Mouse (Mus musculus) layer of hippocampus, adult 11-12 months (tissue): ENCODE measurements at regions not wholly inside any gene's neighbourhood (a gene's known extent, or its start where the extent isn't known, plus 50 kb on each side); places are given as distances from the start of the nearest gene placed in this dataset.

ENCODE experiments used
- DNase-seq: peaks from one replicate; pipeline ENCODE4 v3.0.0; 2022; ENCODE audit warnings: low spot score

GRCm38 (mm10) chr3:150752787-150753186 lies 684.9 kb upstream of the Adgrl4 start:
- no peak for DNase-seq

DNA sequence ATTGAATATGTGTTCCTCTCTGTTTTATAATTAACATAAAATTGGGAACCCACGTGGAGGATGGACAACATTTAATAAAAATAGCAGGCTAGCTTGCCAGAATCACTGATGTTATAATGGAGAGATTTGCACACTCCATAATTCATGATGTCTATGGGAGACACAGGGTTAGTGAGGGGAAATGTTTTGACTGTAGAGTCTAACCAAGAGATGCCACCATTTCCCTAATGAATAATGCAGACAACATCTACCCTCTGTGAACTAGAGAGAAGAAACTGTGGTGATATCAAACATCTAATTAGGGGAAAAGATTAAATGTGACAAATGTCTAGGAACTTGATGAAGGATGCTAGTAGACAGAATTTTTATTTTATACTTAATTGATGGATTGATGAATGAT lies 677.8 kb upstream of the Adgrl4 start:
- DNase-seq, result no peak

- DNase-seq, result no peak
Observed at GRCm38 (mm10) chr3:150784576-150784975, 653.1 kb upstream of the Adgrl4 start.

GRCm38 (mm10) chr3:150817807-150818206 lies 619.9 kb upstream of the Adgrl4 start:
- no peak for DNase-seq

DNA sequence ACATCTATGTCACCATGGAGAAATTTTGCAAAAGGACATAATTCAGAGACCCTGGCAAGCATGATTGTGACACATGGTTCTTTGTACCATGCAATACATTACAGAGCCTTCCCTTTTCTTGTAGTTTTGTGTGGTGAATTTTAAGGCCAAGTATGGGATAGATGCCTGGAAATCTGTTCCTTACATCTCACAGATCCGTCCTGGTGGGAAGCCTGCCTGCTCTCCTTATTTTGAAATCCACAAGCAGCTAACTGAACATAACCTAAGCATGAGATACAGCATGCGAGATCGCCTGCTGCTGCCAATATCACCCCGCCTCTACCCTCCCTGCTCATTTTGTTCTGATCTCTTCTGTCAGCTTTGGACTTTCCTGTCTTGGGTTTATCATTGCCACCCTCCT lies 618.3 kb upstream of the Adgrl4 start:
- DNase-seq, result peak; percentile 29

DNA sequence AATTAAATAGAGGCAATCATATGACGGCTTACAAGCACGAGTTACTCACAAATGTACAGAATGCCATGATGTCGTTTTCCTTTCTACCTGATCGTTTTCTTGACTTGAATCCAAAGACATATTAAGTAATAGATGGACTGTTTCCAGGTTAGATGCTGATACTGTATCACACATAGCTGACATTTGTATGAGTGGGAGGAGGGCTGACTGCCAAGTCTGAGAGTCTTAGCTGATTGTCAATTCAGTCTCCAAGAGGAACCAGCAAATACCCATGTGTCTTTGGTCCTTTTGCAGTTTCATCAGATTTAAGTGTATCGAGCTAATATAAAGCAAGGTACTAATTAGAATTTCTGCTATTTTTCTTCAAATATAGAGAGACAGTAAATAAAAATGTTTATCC lies 617.6 kb upstream of the Adgrl4 start:
- peak; percentile 67 for DNase-seq

DNA sequence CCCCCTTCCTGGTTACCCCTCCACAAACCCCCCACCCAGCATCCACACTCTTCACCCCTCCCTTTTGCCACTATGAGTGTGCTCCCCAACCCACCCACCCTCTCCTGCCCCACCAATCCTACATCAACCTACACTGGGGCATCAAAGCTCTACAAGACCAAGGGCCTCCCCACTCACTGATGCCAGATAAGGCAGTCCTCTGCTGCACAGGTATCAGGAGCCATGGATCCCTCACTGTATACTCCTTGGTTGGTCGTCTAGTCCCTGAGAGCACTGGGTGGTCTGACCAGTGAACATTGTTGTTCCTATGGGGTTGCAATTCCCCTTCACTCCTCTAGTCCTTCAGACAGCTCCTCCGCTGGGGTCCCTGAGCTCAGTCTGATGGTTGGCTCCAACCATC lies 591.7 kb upstream of the Adgrl4 start:
- no peak for DNase-seq

DNA sequence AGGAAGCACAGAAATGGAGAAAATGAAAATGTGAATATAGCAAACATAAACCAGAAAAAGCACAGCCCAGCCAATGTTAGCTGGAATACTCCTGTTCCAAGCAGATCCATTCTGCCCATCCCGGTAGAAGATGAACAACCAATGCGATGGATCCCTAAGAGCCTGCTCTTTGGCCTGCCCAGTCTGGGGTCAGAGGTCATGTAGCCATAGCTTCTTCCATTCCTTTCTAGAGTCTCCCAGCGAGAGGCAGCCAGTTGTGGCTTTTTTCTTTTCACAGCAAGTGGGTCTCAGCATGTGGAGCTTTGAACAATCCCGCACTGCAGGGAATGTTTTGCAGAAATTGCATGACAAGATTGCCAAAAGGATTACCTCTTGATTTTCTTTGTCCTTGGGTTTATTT lies 585.6 kb upstream of the Adgrl4 start:
- no peak for DNase-seq

DNA sequence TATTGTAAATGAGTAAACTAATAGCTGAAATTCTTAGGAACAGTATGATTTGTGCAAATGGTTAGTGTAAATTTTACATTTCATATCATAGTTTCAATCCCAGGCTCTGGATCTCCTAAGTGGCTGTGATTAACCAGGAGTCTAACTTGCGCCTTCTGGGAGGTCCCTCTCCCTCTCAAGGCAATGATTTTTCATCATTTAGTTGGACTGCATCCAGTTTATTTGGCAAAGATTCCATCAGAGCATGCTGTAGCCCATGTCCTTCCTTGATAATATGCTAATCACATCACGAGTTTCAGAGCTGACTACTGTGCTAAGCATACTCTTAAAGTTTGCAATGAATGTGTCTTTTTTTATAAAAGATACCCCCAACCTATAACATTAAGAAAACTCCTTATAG lies 541.0 kb upstream of the Adgrl4 start:
- no peak for DNase-seq

DNA sequence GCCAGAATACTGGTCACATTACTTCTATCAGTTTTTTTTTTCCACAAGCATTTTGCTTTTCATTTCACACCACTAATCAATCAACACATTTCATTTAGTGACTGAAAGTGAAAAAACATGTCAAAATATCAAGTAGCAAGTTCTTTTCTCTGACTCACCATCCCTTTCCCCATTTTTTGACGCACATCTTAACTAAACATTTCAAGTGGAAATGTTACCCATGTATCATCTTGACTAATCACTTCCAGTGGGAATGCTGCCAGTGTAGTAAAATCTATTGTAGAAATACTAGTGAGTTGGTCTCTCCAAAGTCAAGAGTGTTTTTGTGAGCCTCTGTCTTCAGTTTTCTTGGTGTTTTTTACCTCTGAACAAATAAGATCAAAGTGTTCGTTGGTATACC lies 527.6 kb upstream of the Adgrl4 start:
- no peak for DNase-seq

DNA sequence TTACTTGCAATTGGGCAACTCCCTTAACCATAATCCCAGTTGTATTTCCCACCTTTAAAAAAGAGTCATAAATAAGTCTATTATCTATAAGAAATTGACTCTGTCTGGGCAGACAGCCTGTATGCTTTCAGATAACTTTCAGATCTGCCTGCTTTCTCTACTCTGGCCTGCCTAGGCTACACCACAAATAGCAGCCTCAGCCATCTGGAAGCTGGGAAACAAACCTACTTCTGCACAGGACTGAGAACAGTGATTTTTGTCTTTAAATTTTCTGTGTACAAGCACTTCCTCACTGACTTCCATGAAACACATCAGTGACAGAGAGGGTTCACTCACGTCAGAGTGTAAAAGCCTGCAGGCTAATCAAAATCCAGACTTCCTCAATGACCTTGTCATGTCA lies 482.8 kb upstream of the Adgrl4 start:
- peak; percentile 8 for DNase-seq

- no peak for DNase-seq
Observed at GRCm38 (mm10) chr3:150999652-151000051, 438.0 kb upstream of the Adgrl4 start.

GRCm38 (mm10) chr3:151000217-151000616 lies 437.5 kb upstream of the Adgrl4 start:
- no peak for DNase-seq

- DNase-seq, result peak; percentile 30
Observed at GRCm38 (mm10) chr3:151001881-151002412, 435.7 kb upstream of the Adgrl4 start.

- DNase-seq, result no peak
Observed at GRCm38 (mm10) chr3:151003524-151003923, 434.2 kb upstream of the Adgrl4 start.

DNA sequence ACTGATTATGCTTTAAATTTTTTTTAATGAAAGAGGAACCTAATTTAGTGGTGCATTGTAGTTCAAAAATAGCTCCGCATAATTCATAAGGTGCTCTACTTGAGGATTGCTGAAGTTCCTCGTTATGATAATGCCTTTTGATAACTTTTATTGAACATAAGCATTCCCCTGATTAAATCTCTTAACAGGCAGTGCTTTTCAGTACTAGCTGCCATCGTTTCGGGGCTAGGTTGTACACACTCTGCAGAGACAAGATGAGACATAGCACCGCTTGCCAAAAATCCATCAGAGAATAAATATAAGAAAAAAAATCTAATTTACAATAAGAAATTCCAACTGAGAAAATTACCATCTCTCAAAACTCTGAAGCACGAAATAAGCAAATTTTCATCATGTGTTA lies 433.7 kb upstream of the Adgrl4 start:
- no peak for DNase-seq

DNA sequence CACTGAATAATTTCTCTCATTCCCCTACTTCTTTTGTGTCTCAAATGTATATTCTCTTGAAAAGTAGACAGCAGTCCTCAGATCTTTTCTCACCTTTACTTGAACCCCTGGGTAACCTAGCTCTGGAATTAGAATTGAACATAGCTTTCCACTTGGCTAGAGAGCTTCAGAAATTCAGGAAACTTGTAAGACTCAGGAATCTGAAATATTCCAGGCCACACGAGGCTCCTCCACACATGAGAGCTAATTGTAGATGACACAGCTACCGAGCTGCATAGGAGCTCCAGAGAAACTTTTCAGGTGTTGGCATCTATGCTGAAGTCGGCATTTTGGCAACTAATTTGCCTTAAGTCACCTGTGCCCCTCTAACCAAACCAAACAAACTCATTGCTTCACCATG lies 417.7 kb upstream of the Adgrl4 start:
- no peak for DNase-seq

DNA sequence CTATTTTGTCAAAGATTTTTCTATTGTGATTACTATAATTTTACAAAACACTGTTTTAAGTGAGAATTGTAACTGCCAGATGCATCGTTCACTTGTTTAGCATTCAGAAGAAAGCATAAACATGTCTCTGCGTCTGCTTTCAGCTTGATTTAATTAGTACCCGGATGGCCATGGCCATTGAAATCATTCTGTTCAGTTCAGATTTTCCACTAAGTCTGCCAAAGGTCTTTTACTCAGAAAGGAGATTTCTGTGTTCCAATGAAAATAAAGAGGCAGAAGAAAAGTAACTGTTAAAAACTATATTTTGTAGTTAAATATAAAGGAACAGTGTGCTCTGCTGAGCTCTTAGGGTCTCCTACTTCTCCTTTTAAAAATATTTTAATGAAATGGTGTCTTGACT lies 380.2 kb upstream of the Adgrl4 start:
- DNase-seq, result no peak

DNA sequence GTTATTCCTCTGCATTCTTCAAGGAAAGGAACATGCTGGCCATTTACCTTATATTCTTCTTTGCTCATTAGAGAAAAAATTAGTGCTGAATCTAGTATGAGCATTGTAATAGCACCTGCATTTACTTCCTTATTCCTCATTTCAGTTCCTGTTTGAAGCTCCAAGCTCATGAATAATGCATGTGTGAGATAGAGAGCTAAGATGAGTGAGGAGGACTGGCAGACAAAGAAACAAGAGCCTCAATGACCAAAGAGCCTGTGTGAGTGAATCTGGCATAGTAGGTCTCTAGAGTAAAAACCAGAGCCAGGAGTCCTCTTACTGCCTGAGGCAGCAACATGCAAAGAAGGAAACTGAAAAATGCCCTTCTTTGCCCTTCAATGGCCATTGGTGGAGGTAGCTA lies 365.4 kb upstream of the Adgrl4 start:
- DNase-seq, result no peak

- no peak for DNase-seq
Observed at GRCm38 (mm10) chr3:151116831-151117230, 320.9 kb upstream of the Adgrl4 start.

GRCm38 (mm10) chr3:151117583-151118041 lies 320.1 kb upstream of the Adgrl4 start:
- no peak for DNase-seq

GRCm38 (mm10) chr3:151124131-151124530 lies 313.6 kb upstream of the Adgrl4 start:
- no peak for DNase-seq

DNA sequence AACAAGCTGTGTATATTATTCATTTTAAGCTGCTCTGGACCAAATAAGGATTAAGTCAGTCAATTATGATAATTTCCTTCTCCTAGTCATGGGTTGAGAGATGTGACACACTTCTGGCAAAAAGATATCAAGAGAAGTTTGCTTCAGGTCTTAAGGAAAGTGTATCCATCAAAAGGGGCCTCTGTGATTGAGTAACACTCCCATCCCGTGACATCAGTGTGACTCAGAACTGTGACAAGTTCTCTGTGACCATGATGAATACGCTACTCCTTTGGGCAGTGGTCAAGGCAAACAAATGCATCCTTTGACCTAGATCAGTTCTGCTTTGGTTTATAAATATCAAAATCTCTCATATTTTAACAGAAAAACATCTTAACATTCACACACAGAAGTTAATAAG lies 290.8 kb upstream of the Adgrl4 start:
- DNase-seq, result no peak

- DNase-seq, result no peak
Observed at GRCm38 (mm10) chr3:151153340-151153739, 284.3 kb upstream of the Adgrl4 start.

DNA sequence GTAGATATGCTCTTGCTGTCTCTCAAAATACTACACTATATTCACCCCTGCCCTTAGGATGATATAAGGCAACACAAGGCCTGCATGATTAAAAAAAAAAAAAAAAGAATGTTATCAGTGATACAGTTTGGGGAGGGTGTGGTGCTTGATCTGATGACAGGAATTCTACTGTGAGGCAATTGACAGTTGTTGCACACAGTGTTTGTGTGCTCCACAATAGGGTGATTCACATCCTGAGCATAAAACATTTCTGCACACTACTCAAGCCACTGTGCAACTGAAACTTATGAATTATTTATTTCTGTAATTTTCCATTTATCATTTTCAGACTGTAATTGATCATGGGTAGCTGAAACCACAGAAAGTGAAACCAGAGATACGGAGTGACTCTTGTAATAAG lies 277.2 kb upstream of the Adgrl4 start:
- no peak for DNase-seq
